Mouse (Mus musculus): ENCODE results near the gene Apoh. TPM values are rescaled to one million over a fixed set of nuclear protein-coding genes. Genes with fewer than 3 reads are reported as not detected.

The Apoh gene
- polyA plus RNA-seq, 1 experiment from 2014 or later, result not detected

- Histone ChIP-seq H3K9me3 (ENCODE audit: control insufficient read depth, low read length) (no peaks in the 10 kb centered on the region), H3K27me3 (ENCODE audit: control insufficient read depth, insufficient read depth, low read length) (no peaks in the 10 kb centered on the region)
- ATAC-seq (ENCODE audit: low read depth), result no peak
These were observed 106.7 kb downstream of the Apoh start for GRCm38 (mm10) chr11:108449811-108450210.

GRCm38 (mm10) chr11:108459599-108459998 is 116.4 kb downstream of the Apoh start:
- no peaks in the 10 kb centered on the region for H3K9me3 ChIP-seq (ENCODE audit: control insufficient read depth, low read length)
- 90% methylated on average over 3 of the region's 3 CpGs for WGBS
- H3K36me3 ChIP-seq (ENCODE audit: control insufficient read depth, insufficient read depth, low read length), result no peaks in the 10 kb centered on the region
- H3K4me1 ChIP-seq (ENCODE audit: control insufficient read depth, insufficient read depth, low read length), result no peaks in the 10 kb centered on the region
- no peak for ATAC-seq (ENCODE audit: low read depth)
- H3K27ac ChIP-seq (ENCODE audit: low read depth, low read length), result no peak overlapping the region
- no peaks in the 10 kb centered on the region for H3K27me3 ChIP-seq (ENCODE audit: control insufficient read depth, insufficient read depth, low read length)
- no peak overlapping the region for H3K9ac ChIP-seq (replicated peaks; ENCODE audit: low read depth, low read length)
- H3K4me3 ChIP-seq (ENCODE audit: low read depth, low read length), result no peak overlapping the region
- H3K4me2 ChIP-seq (ENCODE audit: low read depth, low read length), result no peak overlapping the region

More at GRCm38 (mm10) chr11:108449811-108450210, 106.7 kb downstream of the Apoh start:
- 28% methylated on average over 3 of the region's 3 CpGs for WGBS
- Histone ChIP-seq H3K4me2 (ENCODE audit: low read depth, low read length) (no peak overlapping the region), H3K36me3 (ENCODE audit: control insufficient read depth, insufficient read depth, low read length) (no peaks in the 10 kb centered on the region), H3K27ac (ENCODE audit: low read depth, low read length) (no peak overlapping the region), H3K9ac (replicated peaks; ENCODE audit: low read depth, low read length) (no peak overlapping the region), H3K4me1 (ENCODE audit: control insufficient read depth, insufficient read depth, low read length) (no peaks in the 10 kb centered on the region), H3K4me3 (ENCODE audit: low read depth, low read length) (no peak overlapping the region)

Other genes with a start within 250 kb of the Apoh start
- gene Prkca, start 574 bp downstream of the Apoh start, polyA plus RNA-seq (2014; fragmentation: Nextera tagmentation; extraction: Ambion mirVana), result 10.7 and 12.6 TPM in 2 replicates
- gene Cep112, start 81.8 kb downstream of the Apoh start, polyA plus RNA-seq (2014; fragmentation: Nextera tagmentation; extraction: Ambion mirVana), result 8.2 and 9.7 TPM in 2 replicates